Mouse (Mus musculus): Measurements from ENCODE around the gene Rsrc2.

The Rsrc2 gene

DNA sequence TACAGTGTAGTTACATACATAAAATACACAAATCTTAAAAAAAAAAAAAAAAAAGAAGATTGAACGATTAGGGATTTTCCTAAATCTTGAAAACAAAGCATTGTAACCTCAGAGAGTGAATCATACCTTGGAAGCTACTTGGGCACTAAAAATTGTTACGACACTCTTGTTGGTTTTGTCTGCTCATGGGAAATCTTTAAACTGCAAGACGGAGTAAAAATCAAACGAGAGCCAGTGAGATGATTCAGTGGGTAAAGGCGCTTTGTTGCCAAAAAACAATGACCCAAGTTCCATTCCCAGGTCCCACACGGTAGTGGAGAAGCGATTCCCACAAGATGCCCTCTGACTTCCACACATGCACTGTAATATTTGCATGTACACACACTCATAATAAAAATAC, 53.0 kb downstream of the Rsrc2 start:
- DNase-seq: no peak

DNA sequence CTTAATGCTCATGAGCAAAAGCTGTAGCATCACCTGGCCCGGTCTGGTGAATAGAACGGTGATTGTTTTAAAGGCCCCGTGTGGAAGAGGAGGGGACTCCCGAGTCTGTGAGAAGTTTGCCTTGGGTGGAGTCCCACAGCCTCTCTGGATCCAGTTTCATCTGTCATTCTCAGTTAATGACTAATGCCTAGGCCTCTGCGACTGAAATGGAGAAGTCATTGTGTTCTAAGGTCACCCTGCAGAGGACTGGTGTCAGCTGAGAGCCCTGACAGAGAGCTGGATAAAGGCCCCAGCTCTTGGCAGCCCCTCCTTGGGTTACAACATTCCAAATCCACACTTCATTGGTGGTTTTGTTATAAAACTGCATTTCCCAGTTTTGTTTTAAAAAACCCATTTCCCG, 54.7 kb downstream of the Rsrc2 start:
- no peak for DNase-seq

DNA sequence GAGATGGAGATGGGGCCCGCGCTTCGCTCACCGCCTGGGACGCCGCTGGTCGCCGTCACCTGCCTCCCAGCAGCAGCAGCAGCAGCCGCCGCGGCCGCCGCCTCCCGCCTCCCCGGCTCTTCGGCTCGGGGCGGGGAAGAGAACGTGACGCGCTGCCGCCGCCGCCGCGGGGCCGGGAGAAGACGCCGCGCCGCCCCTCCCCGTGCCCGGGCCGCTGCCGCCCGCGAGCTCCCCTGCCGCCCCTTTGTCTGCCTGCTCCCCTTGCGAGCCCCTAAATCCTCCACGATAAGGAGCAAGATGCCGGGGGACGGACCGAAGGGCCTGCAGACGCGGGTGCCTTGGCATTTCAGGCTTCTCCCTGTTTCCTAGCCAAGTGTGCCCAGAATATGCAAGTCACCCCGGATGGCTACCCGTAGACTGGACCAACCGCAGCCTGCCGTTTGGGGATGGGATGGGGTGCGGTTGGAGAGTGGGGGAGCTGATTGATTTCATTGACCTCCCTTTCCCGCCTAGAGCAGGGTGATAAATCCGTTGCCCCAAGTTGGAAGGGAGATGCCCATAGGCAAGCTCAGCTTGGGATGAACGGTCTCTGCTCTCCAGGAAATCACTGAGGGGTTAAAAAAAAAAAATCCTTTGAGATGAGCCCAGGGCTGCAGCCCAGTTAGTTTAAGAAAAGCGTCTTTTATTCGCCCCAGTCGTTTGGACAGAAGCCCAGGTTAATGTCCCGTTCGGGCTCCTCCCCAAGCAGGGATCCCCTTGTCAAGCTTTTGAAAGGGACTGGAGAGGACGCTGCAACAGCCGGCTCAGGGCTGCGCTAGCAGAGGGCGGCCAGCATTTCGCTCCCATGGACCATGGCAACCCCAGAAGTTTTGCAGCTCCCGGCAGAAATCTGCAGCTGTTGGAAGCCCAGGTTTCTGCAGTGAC, 64.7 kb downstream of the Rsrc2 start, which contains the start of gene Clip1:
Gene Clip1, minus strand, starts transcription at position 398 of the 924 bp plus-strand sequence.
- peak; percentile 59 for DNase-seq

DNA sequence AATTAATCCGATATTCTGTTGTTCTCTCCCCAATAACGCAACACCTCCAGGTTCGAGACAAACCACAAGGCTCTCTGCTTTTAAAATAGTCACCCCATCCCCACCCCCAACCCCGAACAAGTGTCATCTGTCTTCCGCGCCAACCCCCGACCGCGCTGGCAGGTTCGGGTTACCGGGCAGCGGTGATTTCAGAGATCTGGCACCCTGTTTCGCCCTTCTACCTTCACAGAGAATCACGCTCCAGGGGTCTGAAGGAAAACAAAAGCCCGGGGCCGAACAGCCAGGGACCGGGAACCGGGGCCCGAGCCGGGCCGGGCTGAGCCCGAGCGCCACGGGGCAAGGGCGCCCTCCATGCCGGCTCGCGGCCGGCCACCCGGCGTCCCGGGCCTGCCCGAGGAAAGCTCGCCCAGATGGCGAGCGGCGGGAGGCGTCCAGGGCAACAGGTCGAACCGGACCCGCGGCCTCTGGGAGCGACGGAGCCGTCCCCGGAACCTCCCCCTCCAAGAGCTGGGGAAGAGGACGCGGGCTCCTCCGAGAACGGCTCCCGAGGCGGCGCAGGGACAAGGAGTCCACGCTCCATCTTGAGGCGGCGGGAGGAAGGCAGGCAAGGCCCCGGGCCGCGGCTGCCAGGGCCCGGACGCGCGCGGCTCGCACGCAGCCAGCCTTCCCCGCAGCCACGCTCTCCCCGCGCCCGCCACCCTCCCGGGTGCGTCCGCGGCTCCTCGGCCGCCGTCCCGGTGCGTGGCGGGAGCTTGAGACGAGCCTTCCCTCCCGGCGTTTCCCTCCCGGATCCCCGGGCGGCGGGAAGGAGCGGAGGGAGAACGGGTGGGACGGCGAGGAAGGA, 65.6 kb downstream of the Rsrc2 start:
- peak; percentile 32 for DNase-seq

DNA sequence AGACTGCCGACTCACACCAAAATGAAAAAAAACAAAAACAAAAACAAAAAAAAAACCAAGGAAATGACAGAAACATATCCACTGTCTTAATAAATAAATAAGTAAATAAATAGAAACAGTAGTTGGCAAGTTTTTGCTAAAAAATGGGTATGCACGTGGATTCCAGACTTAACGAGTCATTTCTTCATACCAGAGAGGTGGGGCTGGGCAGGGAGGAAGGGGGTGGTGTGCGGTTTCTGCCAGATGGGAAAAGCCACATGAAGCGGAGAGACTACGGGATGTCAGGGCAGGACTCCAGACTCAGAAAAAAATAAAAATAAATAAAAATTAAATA, 66.2 kb downstream of the Rsrc2 start:
- peak; percentile 33 for DNase-seq

DNA sequence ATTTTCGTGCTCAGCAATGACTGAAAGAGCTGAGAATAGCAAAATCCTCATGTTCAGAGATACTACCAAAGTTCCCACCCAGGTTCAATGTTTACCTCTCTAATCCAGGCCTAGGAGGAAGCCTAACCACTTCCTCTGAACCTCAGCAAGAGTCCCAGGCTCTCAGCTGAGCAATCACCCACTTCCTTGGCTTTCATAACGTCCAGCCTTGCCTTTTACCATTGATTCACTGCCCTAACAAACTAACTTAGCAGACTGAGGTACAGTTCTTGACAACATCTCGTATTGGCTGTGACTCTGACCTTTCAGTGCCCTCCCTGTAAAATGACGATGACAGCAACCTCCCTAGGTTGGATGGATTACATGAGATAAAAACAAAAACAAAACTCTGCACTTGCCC, 66.8 kb downstream of the Rsrc2 start:
- DNase-seq: no peak

DNA sequence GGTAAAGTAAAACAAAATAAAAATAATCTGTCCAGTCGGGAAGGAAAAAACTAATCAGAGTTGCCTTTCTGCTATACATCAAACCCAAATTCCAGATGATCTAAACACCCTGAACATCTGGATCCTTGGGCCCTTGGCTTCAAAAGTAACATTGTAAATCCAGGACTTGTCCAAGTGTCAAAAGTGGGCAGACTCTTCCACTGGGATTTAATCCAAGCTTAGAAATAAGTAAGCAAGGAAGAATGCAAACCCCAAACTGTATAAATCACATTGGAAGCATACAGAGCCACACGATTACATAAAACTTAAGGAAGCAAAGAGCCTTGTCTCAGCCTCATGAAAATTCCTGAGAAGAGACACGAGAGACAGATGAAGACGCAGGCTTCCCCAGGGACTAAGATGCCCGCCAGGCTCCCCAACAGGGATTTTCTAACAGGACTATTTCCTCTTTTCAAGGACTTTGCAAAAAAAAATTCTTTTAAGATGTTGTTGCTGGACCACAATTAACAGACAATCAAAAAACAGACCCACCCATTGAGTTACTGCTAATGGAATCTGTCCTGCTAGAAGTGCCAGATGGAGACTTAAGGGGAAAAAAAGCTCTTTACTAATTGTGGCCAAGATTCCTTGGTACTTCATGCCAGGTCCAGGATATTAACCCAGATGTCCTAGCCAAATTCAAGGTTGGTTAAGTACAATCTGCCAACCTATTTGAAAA, 69.5 kb downstream of the Rsrc2 start:
- no peak for DNase-seq

DNA sequence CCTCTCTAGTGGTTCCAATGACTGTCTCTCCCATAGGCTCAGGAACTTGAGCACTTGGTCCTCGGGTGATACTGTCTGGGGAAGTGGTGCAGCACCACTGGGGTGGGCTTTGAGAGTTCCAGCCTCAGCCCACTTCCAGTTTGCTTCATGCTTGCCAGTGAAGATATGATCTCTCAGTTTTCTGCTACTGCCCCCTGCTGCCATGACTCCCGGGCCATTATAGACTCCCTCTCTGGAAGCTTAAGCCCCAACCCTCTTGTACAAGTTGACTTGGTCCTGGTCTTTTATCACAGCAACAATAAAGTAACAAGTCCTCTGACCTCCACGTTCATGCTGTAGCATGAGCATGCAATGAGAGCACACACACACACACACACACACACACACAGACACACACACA, 70.1 kb downstream of the Rsrc2 start:
- no peak for DNase-seq

Measured in layer of hippocampus, adult 9-11 months (tissue).